ENCODE assay signal across 13 mouse cellular contexts in genomic region chr14:121719638-121720601, GRCm38 (mm10).
DNase-seq lines count a peak whose midpoint lies in the region; ATAC-seq and TF ChIP-seq lines count a peak whose summit lies in the region.
"Had no signal": no experiment of that assay in that cellular context is flagged by ENCODE, and none has a peak within 500 bp of the region (broad histone marks: within the 10 kb centered on the region; RNA-seq: fewer than 3 reads in every experiment).

No protein-coding gene starts in this region.

- 75% methylated on average over 9 of the region's 9 CpGs for WGBS in kidney, embryonic 16.5 days
- WGBS in forebrain, postnatal 0 days: 82% methylated on average over 9 of the region's 9 CpGs

- DNase-seq in kidney, adult 11 months: peak; percentile 82
- peak; percentile 97 for DNase-seq in adipocyte (ENCODE audit: low spot score)
- DNase-seq in heart, postnatal 10 days: peak; percentile 55 to 65
- DNase-seq in lung, postnatal 14 days: peak; percentile 63
- no peak for DNase-seq in layer of hippocampus, postnatal 14 days (ENCODE audit: low spot score in 2 of 2)
- DNase-seq in forebrain, postnatal 0 days: no peak
- DNase-seq: gastrocnemius, postnatal 14 days had no signal

- no peak overlapping the region for H3K4me2 ChIP-seq in kidney, embryonic 16.5 days (replicated peaks; ENCODE audit: low read depth, low read length)
- no peak overlapping the region for H3K4me2 ChIP-seq in forebrain, postnatal 0 days (ENCODE audit: low read depth)
- H3K4me2 ChIP-seq: hindbrain, embryonic 14.5 days; neural tube, embryonic 15.5 days; stomach, embryonic 15.5 days had no signal

- no peak overlapping the region for H3K4me3 ChIP-seq in kidney, embryonic 16.5 days (ENCODE audit: low read length)
- H3K4me3 ChIP-seq in forebrain, postnatal 0 days (ENCODE audit: low read depth, low read length): no peak overlapping the region
- H3K4me3 ChIP-seq: neural tube, embryonic 15.5 days; stomach, embryonic 15.5 days had no signal

- H3K4me1 ChIP-seq in kidney, embryonic 16.5 days (ENCODE audit: insufficient read depth, low read length): no peaks in the 10 kb centered on the region
- peaks cover 8% of the 10 kb centered on the region; the same call in 1 of the 2 replicates for H3K4me1 ChIP-seq in forebrain, postnatal 0 days (ENCODE audit: insufficient read depth)

- H3K27ac ChIP-seq in kidney, embryonic 16.5 days (ENCODE audit: low read length): no peak overlapping the region
- H3K27ac ChIP-seq in forebrain, postnatal 0 days (ENCODE audit: low read depth, low read length): no peak overlapping the region
- H3K27ac ChIP-seq: hindbrain, embryonic 14.5 days; neural tube, embryonic 15.5 days; stomach, embryonic 15.5 days had no signal

- H3K9me3 ChIP-seq in kidney, embryonic 16.5 days (ENCODE audit: low read length): no peaks in the 10 kb centered on the region
- H3K9me3 ChIP-seq in forebrain, postnatal 0 days (ENCODE audit: low read length): no peaks in the 10 kb centered on the region
- H3K9me3 ChIP-seq: neural tube, embryonic 15.5 days; stomach, embryonic 15.5 days had no signal

- ATAC-seq in kidney, embryonic 16.5 days (ENCODE audit: low FRiP score, low TSS enrichment): no peak
- no peak for ATAC-seq in forebrain, postnatal 0 days
- no peak for ATAC-seq in frontal cortex, adult (ENCODE audit: low TSS enrichment)

- no peaks in the 10 kb centered on the region for H3K27me3 ChIP-seq in kidney, embryonic 16.5 days (ENCODE audit: insufficient read depth, low read length)
- no peaks in the 10 kb centered on the region for H3K27me3 ChIP-seq in forebrain, postnatal 0 days (ENCODE audit: insufficient read depth, low read length)
- H3K27me3 ChIP-seq: CH12.LX; neural tube, embryonic 15.5 days; stomach, embryonic 15.5 days had no signal

- intact Hi-C loops in heart, postnatal 10 days (cut with DNase I): no loop called here

- TF ChIP-seq CTCF in forebrain, postnatal 0 days (IDR thresholded peaks at IDR 0.05; ENCODE audit: low read depth): no peak

- H3K36me3 ChIP-seq in kidney, embryonic 16.5 days (ENCODE audit: insufficient read depth, low read length): no peaks in the 10 kb centered on the region
- no peaks in the 10 kb centered on the region for H3K36me3 ChIP-seq in forebrain, postnatal 0 days (ENCODE audit: insufficient read depth)
- H3K36me3 ChIP-seq: neural tube, embryonic 15.5 days; stomach, embryonic 15.5 days had no signal

- no peak overlapping the region for H3K9ac ChIP-seq in kidney, embryonic 16.5 days (replicated peaks; ENCODE audit: low read length)
- H3K9ac ChIP-seq in forebrain, postnatal 0 days: no peak overlapping the region
- H3K9ac ChIP-seq: hindbrain, embryonic 14.5 days; neural tube, embryonic 15.5 days; stomach, embryonic 15.5 days had no signal

Comparison
In these comparisons a context has a peak if more than half of its experiments do, and no peak if none do; other contexts are left out.
1. DNase-seq: peak in kidney, adult 11 months (single experiment), adipocyte (single experiment), heart, postnatal 10 days (2 of 2) and lung, postnatal 14 days (single experiment); none in layer of hippocampus, postnatal 14 days (0 of 2) and forebrain, postnatal 0 days (single experiment).